ENCODE assay signal across 11 mouse cellular contexts in genomic region chr1:118649933-118650770, GRCm38 (mm10). TPM values are rescaled to one million over a fixed set of nuclear protein-coding genes. Genes with fewer than 3 reads are reported as not detected.
A peak's percentile ranks its signal among the peaks of the same experiment; 100 is the strongest.
DNase-seq lines count a peak whose midpoint lies in the region; ATAC-seq and TF ChIP-seq lines count a peak whose summit lies in the region.
"Had no signal": no experiment of that assay in that cellular context is flagged by ENCODE, and none has a peak within 500 bp of the region (broad histone marks: within the 10 kb centered on the region; RNA-seq: fewer than 3 reads in every experiment).

No protein-coding gene starts in this region.

- WGBS in lung, adult 2 months = 27% methylated on average over 9 of the region's 9 CpGs

- ATAC-seq in granulocyte monocyte progenitor cell, adult 5-6 weeks (replicated peaks; ENCODE audit: poor library complexity, severe bottlenecking) = no peak

- peaks cover 12% of the 10 kb centered on the region; the same call in 1 of the 2 replicates for H3K4me1 ChIP-seq in lung, adult 2 months (ENCODE audit: control insufficient read depth, insufficient read depth, low read length)
- H3K4me1 ChIP-seq: embryonic facial prominence, embryonic 13.5 days; liver, embryonic 13.5 days had no signal

- TF ChIP-seq CTCF in lung, adult 2 months (IDR thresholded peaks at IDR 0.05; ENCODE audit: insufficient read depth, low read length) = no peak

- H3K4me3 ChIP-seq in lung, adult 2 months (replicated peaks; ENCODE audit: extremely low read depth, low read depth, low read length) = no peak overlapping the region
- H3K4me3 ChIP-seq: embryonic facial prominence, embryonic 13.5 days; liver, embryonic 13.5 days had no signal

- no peak for TF ChIP-seq POLR2A in lung, adult 2 months (IDR thresholded peaks at IDR 0.05; ENCODE audit: borderline replicate concordance, extremely low read depth, low read depth, low read length)

- DNase-seq in gastrocnemius, adult 8-10 months (ENCODE audit: low spot score in 2 of 2) = peak; percentile 16 to 32
- no peak for DNase-seq in gastrocnemius, postnatal 36 days
- peak; percentile 7 for DNase-seq in urinary bladder, postnatal 25 days (ENCODE audit: low spot score)
- DNase-seq in urinary bladder, postnatal 10 days (ENCODE audit: low spot score) = no peak
- DNase-seq in lung, adult 2 months = peak; percentile 54
- no peak for DNase-seq in left cerebral cortex, postnatal 36 days (ENCODE audit: low spot score in 2 of 2)
- DNase-seq in natural killer cell, adult 2 months (ENCODE audit: low spot score in 2 of 2) = no peak
- DNase-seq: liver, embryonic 13.5 days; thymus, postnatal 4 days had no signal

- intact Hi-C loops in gastrocnemius, postnatal 36 days (cut with DNase I) = no loop called here
- intact Hi-C loops in left cerebral cortex, postnatal 36 days (cut with DNase I) = no loop called here

RNA-seq across cellular contexts. Expression of gene Tfcp2l1, which starts 22.4 kb away (rescaled TPM):
- total RNA-seq in gastrocnemius, adult 8-10 months (2022) = 1 to 10 TPM; 2.6 to 8.5 (median 6.5) TPM
- total RNA-seq in gastrocnemius, postnatal 36 days (2021) = 1 to 10 TPM; 2.1 to 5.0 TPM
- polyA plus RNA-seq in lung, adult 2 months (2012; rRNA removed) = 18.5 and 29.1 TPM in 2 replicates
- not detected in 2 replicates for total RNA-seq in granulocyte monocyte progenitor cell, adult 5-6 weeks (2014; fragmentation: Nextera tagmentation)
- 0.15 and 1.7 TPM in 2 replicates for total RNA-seq in granulocyte monocyte progenitor cell, adult 5-6 weeks (2017)
- 1 to 10 TPM; 2.5 to 2.9 TPM for total RNA-seq in left cerebral cortex, postnatal 36 days (2021)

Comparison
In these comparisons a context has a peak if more than half of its experiments do, and no peak if none do; other contexts are left out.
1. DNase-seq: peak in gastrocnemius, adult 8-10 months (2 of 2), urinary bladder, postnatal 25 days (single experiment) and lung, adult 2 months (single experiment); none in gastrocnemius, postnatal 36 days (0 of 2), urinary bladder, postnatal 10 days (single experiment), left cerebral cortex, postnatal 36 days (0 of 2) and natural killer cell, adult 2 months (0 of 2).